Mouse (Mus musculus) erythroblast, adult 5-6 weeks (primary cell): ENCODE data around the gene Mybph. TPM values are rescaled to one million over a fixed set of nuclear protein-coding genes. Genes with fewer than 3 reads are reported as not detected.
A peak's percentile ranks its signal among the peaks of the same experiment; 100 is the strongest.
"Not testable (repeated sequence)": the region's sequence is repeated elsewhere in the genome, so short reads cannot be mapped to it uniquely, and the experiment has no call there.

ENCODE experiments used
- ATAC-seq: replicated peaks from 2 replicates; pipeline ENCODE4 v1.8.0; 2016; ENCODE audit warnings: moderate number of reproducible peaks, mild to moderate bottlenecking, moderate TSS enrichment, inconsistent platforms; ENCODE audit not compliant: poor library complexity, low FRiP score, severe bottlenecking
- total RNA-seq, 2 experiments: library from RNA; stranded (forward) in 1 of 2; stranded (reverse) in 1 of 2; fragments of 150-400 nt in 1 of 2; fragments of 200-764, 138-1000 nt in 1 of 2; gene quantifications; 2 replicates each; pipeline versions ENCODE4 v1.2.3 to v1.2.4; 2015 to 2017; ENCODE audit warnings: low replicate concordance in 2 of 2

Mybph gene
- total RNA-seq, 2 experiments from 2014 or later, result not detected

- no peak for ATAC-seq
These were observed 37.5 kb downstream of the Mybph start for GRCm38 (mm10) chr1:134230638-134231228.

DNA sequence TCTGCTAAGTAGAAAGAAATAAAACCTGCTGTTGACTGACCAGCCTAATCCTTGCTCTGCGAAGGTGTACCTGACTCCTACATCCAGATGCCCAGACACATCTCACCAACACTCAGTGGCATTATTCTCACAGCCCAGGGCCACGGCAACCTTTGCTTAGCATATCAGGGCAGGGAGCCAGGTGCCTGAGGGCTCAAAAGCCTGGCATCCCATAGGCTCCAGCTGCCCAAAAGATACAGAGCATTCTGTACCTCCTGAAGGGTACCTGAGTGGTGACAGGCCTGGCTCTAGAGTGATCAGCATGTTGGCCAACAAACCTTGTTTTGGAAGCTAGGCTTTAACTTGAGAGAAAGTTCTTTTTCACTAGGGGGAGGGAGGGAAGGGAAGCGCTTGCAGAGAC is 38.0 kb downstream of the Mybph start:
- ATAC-seq, result no peak

DNA sequence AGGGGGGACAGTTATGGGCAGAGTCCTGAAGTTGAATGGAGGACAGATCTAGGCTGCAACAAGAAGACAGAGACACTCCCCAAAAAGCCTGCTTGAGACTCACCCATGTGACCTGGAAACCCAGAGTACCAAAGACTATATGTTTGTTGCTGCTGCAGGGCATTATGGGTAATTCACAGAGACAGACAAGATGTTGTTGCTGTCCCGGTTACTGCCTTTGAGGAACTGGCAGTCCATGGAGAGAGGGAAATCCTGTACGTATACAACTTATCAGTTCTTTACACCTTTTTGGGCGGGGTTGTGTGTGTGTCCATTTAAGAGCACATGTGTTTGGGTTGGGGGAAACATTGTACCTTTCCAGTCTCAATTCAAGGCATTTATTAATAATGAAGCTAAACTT is 38.4 kb downstream of the Mybph start:
- ATAC-seq, result no peak

GRCm38 (mm10) chr1:134232326-134232725 is 39.1 kb downstream of the Mybph start:
- no peak for ATAC-seq

GRCm38 (mm10) chr1:134232778-134233531 is 39.7 kb downstream of the Mybph start:
- ATAC-seq, result 0 out of 2 replicates have a peak, but pooled peaks have one; percentile 36

DNA sequence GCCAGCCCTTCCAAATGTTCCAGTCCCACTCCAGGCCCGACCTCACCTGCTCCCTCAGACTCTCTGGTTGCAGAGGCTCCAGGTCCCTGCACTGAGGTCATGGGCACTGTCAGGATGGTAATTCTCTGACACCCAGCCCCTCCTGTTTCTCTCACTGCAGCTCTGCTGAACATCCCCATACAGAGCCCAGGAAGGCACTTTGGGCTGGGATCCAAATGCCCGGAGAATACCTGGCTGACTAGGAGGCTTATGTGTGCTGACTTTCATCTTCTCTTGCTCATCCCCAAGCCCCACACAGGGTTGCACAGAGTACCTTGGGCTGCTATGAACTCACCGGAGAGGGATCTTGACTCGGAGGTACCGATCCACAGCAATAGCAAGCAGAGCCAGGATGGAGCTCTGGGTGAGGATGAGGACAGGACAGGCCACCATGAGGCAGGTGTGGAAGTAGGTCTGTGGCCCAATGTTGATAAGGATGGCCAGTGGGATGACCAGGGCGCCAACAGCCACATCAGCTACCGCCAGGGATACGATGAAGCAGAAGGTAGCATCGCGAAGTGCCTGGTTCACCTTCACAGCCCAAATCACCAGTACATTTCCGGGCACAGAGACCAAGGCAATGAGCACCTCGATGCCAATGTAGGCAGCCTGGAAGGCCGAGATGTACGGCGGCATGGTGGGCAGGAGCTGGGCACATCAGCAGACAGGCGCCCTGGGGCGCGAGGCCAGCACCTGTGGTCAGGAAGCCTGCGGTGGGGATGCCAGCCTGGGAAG is 40.6 kb downstream of the Mybph start:
- ATAC-seq, result no peak

GRCm38 (mm10) chr1:134234455-134235390 is 41.5 kb downstream of the Mybph start:
- ATAC-seq, result no peak

DNA sequence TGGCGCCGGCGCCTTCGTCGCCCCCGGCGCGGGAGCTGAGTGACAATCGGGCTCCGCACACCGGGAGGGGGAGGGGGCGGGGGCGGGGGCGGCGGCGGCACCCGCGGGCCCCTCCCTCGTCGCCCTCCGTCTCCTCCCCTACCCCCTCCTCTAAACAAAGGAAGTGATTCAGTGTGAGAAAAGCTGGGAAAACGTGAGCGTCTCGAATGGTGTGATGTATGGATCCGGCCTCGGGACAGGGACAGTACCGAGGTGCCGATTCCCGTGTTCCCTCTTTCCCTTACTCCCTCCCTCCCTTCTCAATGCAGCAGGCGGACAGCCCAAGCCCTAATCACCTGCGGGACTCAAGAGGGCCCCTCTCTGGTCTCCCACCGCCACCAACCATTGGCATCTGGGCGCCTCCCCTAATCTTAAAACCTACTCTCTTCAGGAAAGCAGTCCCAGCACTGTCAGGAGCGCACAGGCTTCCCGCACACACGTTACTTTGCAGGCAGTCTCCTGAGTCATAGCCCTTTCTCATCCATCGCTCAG is 42.2 kb downstream of the Mybph start, which contains the start of gene Adora1:
TSS of gene Adora1 (minus strand) at position 41 of the 531 bp plus-strand sequence.
- ATAC-seq, result no peak

- ATAC-seq, result no peak
These were observed 42.9 kb downstream of the Mybph start for GRCm38 (mm10) chr1:134236142-134236541.

DNA sequence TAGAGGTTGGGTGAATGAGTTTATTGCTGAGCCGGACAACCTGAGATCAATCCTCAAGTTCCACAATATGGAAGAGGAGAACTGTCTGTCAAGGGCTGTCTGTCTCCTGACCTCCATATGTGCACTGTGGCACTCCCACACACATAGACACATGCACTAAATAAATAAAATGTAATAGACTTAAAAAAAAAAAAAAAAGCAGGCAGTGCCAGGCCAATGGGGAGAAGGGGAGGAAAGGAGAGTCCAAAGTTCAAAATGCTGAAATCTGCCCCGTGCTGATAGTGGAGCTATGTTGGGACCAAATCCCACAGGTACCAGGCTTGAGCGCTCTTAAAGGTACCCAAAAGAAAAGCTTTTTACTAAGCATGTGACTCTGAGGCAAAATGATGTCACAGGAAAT is 44.2 kb downstream of the Mybph start:
- no peak for ATAC-seq

DNA sequence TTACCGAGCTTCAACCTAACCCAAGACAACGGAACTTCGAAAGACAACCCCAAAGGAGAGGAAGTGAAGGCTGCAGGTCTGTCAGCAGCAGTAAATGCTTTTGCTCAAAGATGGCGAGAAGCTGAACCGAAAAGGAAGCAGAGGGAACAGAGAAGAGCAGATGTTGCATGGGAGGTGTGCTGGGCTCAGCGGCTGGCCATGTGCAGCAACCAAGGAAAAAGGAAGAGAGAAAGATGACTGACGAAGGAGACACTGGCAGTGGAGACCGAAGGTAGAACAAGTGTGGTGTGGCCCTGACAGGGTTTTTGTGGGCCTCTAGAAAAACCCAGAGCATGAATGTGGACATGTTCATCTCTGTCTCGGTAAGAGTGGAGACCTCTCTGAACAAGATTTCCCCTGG is 47.5 kb downstream of the Mybph start:
- no peak for ATAC-seq

- ATAC-seq, result no peak
These were observed 48.0 kb downstream of the Mybph start for GRCm38 (mm10) chr1:134241298-134241697.

DNA sequence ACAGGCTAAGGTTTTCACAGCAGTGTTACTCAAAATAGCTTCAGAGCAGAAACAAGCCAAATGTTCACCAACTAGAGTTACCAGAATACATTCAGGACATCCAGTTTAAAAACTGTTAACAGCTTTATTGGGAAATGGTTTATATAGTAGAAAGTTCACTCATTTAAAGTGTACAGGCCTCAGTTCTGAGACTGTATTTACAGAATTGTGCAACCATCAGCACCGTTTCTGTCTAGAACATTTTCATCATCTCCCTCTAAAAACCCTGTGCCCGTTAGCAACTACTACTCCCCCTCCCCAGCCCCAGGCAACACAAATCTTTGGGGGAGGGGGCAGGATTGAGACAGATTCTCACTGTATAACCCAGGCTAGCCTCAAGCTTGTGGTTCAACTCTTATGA is 49.0 kb downstream of the Mybph start:
- no peak for ATAC-seq

GRCm38 (mm10) chr1:134243505-134243904 is 50.3 kb downstream of the Mybph start:
- ATAC-seq, result no peak

DNA sequence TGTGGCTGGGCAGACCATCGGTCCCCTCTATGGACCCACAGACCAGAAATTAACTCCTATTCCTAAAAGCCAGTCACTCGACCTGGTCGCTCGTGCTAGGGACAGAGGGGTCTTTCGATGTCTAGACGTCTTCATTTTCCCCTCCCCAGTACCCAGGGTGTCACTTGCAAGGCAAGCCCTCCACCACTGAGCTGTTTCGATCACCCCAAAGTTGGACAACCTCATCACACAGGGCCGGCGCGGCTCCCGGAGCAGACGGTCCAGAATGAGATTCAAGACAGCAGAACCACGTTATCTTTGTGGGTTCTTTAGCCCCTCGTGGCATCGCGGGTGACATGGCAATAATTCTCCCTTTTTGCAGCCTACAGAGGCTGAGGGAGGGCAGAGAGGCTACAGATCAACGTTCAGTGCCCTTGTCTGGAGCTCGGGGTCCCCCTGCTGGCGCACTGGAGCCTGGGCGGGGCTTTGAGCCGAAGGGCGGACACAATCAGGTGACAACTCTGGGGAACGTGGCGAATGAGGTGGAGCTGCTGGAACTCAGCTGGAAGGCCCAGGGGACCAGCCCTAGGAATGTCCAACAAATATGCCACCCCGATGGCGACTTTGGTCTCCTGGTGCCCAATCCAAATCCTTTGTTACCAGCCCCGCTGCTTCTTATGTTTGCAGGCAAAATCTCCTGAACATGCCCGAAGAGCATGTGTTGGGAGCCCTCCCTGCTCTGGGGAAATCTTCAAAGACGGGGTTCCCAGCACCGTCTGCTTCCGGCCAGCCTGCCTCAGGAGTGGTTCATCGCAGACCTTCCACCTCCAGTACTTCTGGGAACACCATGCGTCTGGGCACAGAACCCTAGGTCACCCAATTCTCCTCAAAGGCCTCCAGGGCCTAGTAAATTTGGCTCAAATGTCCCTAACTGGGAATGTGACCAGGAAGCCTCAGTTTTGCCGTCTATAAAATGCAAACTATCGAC is 51.0 kb downstream of the Mybph start:
- 0 out of 2 replicates have a peak, but pooled peaks have one; percentile 51 for ATAC-seq

DNA sequence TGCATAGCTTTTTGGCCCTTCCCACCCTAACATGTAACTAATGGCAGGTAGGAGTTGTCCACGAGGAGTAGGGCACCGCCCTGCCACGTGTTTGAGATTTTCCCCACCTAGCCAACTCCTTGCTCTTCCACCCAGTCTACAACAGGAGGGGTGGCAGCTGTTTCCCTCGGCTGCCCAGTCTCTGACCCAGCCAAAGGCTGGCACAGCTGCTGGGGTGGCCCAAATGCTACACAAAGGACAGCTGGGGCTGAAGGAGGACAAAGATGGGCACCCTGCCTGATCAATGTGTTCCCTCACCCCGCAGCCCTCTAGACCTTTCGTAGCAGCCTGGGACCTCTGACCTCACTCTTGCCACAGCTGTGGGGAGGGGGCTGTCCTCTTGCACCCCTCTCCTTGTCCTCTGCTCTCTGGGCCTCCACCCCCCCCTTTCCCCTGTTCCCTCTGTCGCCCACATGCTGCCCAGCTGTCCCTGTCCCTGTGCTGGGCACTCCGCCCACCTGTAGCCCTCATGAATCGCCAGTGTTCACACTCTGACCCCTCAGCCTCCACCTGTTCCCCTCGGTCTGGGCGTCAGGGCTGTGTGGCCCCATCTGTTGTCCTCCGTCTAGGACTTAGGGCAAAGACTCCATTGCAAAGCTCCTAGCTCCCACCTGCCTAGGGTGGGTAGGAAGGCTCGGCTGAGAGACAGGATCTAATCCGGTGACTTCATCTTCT is 51.9 kb downstream of the Mybph start:
- no peak; the same call in 1 of the 2 replicates for ATAC-seq

DNA sequence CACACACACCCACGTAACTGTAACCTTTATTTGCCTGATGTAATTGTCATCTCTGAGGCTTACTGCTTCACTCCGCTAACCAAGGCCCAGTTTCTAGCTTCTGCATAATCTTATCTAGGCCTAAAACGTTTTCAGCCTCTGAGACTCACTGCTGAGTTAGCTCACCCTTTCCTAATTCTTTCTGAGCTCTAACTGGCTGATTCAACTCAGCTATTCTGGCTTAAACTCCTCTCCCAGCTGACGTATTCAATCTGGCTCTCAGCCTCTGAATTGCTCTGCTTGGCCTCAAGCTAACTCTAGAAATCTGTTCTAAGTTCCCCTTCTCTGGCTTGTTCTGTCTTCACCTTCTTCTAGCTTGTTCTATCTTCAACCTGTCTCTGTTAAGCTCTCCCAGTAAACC is 53.3 kb downstream of the Mybph start:
- no peak for ATAC-seq

- not testable (repeated sequence) for ATAC-seq
These were observed 56.4 kb downstream of the Mybph start for GRCm38 (mm10) chr1:134249681-134250080.
